Mouse (Mus musculus): ENCODE data around the gene BC049352.

DNA sequence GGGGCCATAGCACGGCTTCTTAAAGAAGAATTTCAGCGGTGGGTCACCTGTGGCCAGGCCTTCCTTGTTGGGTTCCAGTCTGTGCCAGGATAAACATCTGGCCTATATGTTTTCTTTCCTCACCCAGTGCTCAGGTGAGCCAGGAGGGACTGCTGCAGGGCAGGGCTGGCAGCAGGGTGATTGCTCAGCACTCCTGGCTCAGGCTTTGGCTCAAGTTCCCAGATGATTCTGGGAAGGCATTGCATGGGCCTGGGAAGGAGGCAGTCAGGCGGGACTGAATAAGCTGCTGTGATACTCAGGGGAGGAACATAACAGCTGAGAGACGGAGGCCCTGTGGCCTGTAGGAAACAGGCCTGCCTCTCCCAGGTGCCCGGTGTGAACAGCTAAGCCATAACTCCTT lies 23.3 kb downstream of the BC049352 start:
- no peak for TF ChIP-seq CTCF (IDR thresholded peaks at IDR 0.05; ENCODE audit: insufficient read depth, low read depth, low read length)
- TF ChIP-seq POLR2A (IDR thresholded peaks at IDR 0.05; ENCODE audit: insufficient read depth, low read depth, low read length) = no peak

Measured in olfactory bulb, adult 2 months (tissue).